In the genomic region with DNA sequence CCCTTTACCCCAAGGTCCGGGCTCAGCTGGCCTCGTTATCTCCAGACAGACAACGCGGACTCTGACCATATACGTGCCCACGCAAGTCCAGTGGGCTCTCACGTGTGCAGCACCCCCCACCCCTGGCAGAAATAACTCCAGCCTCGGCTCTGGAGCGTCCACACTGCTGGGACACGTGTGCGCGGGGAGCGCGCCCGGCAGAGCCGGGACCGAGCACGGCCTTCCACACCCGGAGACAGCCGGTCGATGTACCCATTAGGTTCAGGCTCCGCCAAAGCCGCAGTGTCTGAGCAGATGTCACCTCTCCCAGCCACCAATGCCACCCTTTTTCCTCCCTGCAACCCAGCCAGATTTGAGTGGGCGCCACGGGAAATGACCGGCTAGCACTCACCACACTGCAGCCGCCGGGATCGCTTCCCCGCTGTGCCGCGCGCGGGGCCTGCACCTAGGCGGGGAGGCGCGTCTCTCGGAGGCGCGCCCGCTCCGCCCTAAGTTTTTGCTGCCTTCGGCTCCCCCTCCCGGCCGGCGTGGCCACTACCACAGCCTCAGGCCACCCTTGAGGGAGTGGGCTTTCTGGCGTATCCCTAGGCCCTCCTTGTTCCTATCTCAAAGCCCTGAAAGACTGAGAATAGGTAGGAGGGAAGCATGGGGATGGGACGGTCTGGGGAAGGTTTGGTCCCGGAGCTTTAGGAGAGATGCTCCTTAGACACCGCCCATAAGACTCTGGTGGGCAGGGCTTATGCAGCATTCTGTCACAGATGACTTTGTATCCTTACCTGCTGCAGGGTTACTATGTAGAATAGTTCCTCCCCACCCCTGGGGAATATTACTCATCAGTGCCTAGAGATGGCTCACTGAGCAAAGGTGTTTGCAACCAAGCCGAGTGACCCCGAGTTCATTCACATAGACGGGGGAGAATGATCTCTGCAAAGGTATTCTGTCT, we compare ENCODE assay signal across 8 mouse cellular contexts. TPM values are rescaled to one million over a fixed set of nuclear protein-coding genes. Genes with fewer than 3 reads are reported as not detected.
DNase-seq lines count a peak whose midpoint lies in the region; ATAC-seq lines count a peak whose summit lies in the region.

A gene (minus strand): TSS at position 715 of the 943 bp plus-strand sequence.

- H3K4me3 ChIP-seq in midbrain, embryonic 10.5 days: peak within 1 kb of the TSS; percentile 72

- intact Hi-C loops in left cerebral cortex, postnatal 4 days (cut with DNase I): no loop called here

- H3K9me3 ChIP-seq in midbrain, embryonic 10.5 days (replicated peaks): no peaks in the 10 kb centered on the region

- peak within 1 kb of the TSS; percentile 89 for H3K27ac ChIP-seq in midbrain, embryonic 10.5 days (replicated peaks)

- no peaks in the 10 kb centered on the region for H3K27me3 ChIP-seq in midbrain, embryonic 10.5 days (ENCODE audit: low read depth, poor library complexity, severe bottlenecking)

- peaks cover 65% of the 10 kb centered on the region for H3K36me3 ChIP-seq in midbrain, embryonic 10.5 days

- peak; percentile 84 for ATAC-seq in inflammation-experienced regulatory T-cells, adult 6 months

- peaks cover 75% of the 10 kb centered on the region for H3K4me1 ChIP-seq in midbrain, embryonic 10.5 days

- WGBS in midbrain, embryonic 10.5 days: 5% methylated on average over 53 of the region's 53 CpGs

- DNase-seq in 3134 (ENCODE audit: extremely low read depth, insufficient read length, low spot score): peak; percentile 87
- DNase-seq in adrenal gland, adult 2 months: peak; percentile 92
- peak; percentile 94 for DNase-seq in embryo, embryonic 11 days
- peak; percentile 81 for DNase-seq in gastrocnemius, postnatal 25 days
- DNase-seq in left cerebral cortex, postnatal 4 days: peak; percentile 86
- DNase-seq in midbrain, embryonic 10.5 days (ENCODE audit: low spot score): peak; percentile 86
- peak; percentile 73 to 83 for DNase-seq in spleen, adult 18-20 months

RNA-seq across cellular contexts. Expression of the gene that starts here (rescaled TPM):
- 100 to 1,000 TPM; 125 to 172 TPM for total RNA-seq in adrenal gland, adult 2 months (2021)
- polyA plus RNA-seq in adrenal gland, adult 2 months (2012; rRNA removed): 234 and 236 TPM in 2 replicates
- total RNA-seq in gastrocnemius, postnatal 25 days (2021): 10 to 100 TPM; 17.1 to 32.9 TPM
- 10 to 100 TPM; 31.4 to 50.6 (median 32.0) TPM for polyA plus RNA-seq in inflammation-experienced regulatory T-cells, adult 6 months (2017; shearing (Covaris generic))
- total RNA-seq in left cerebral cortex, postnatal 4 days (2021): 100 to 1,000 TPM; 196 to 217 TPM
- 43.7 and 48.4 TPM in 2 replicates for polyA plus RNA-seq in midbrain, embryonic 10.5 days (2016; fragmentation: Nextera tagmentation; extraction: Ambion mirVana)

Comparison
In these comparisons a context has a peak if more than half of its experiments do, and no peak if none do; other contexts are left out.
1. Peak in every context shown above with its lines: DNase-seq, ATAC-seq, H3K4me3 ChIP-seq and H3K27ac ChIP-seq.